ENCODE assay signal across 8 mouse cellular contexts in genomic region chr2:31846692-31847660, GRCm38 (mm10). TPM values are rescaled to one million over a fixed set of nuclear protein-coding genes. Genes with fewer than 3 reads are reported as not detected.
DNase-seq lines count a peak whose midpoint lies in the region; ATAC-seq and TF ChIP-seq lines count a peak whose summit lies in the region.

No protein-coding gene starts in this region.

- H3K9ac ChIP-seq in embryonic facial prominence, embryonic 15.5 days, result peak overlapping the region; percentile 16; the same call in 1 of the 2 replicates
- peak overlapping the region; percentile 60; the same call in 1 of the 2 replicates for H3K9ac ChIP-seq in limb, embryonic 12.5 days (replicated peaks)

- peak overlapping the region; percentile 69 for H3K4me3 ChIP-seq in layer of hippocampus, adult 2 months
- H3K4me3 ChIP-seq in embryonic facial prominence, embryonic 15.5 days (replicated peaks), result peak overlapping the region; percentile 56
- H3K4me3 ChIP-seq in limb, embryonic 12.5 days (replicated peaks), result peak overlapping the region; percentile 58
- peak overlapping the region; percentile 54; the same call in 1 of the 2 replicates for H3K4me3 ChIP-seq in small intestine, adult 2 months (ENCODE audit: low read depth, low read length)

- H3K4me1 ChIP-seq in embryonic facial prominence, embryonic 15.5 days, result peaks cover 22% of the 10 kb centered on the region
- peaks cover 29% of the 10 kb centered on the region for H3K4me1 ChIP-seq in limb, embryonic 12.5 days (replicated peaks)
- peaks cover 4% of the 10 kb centered on the region for H3K4me1 ChIP-seq in small intestine, adult 2 months (ENCODE audit: control insufficient read depth, insufficient read depth, insufficient read length, low read length)

- DNase-seq in layer of hippocampus, adult 2 months (ENCODE audit: low spot score in 2 of 2), result no peak
- no peak for DNase-seq in layer of hippocampus, adult 18-20 months (ENCODE audit: low spot score in 2 of 2)
- no peak for DNase-seq in urinary bladder, postnatal 14 days (ENCODE audit: low spot score)
- no peak for DNase-seq in kidney, adult 8-10 months
- no peak for DNase-seq in ovary, postnatal 10 days (ENCODE audit: low spot score)

- H3K9me3 ChIP-seq in embryonic facial prominence, embryonic 15.5 days (replicated peaks), result no peaks in the 10 kb centered on the region
- no peaks in the 10 kb centered on the region for H3K9me3 ChIP-seq in limb, embryonic 12.5 days

- TF ChIP-seq POLR2A in small intestine, adult 2 months (IDR thresholded peaks at IDR 0.05; ENCODE audit: low read depth, low read length), result no peak

- no peak for TF ChIP-seq CTCF in layer of hippocampus, adult 2 months (conservative IDR thresholded peaks at IDR 0.05)
- no peak for TF ChIP-seq CTCF in small intestine, adult 2 months (IDR thresholded peaks at IDR 0.05; ENCODE audit: extremely low read depth, insufficient read length, insufficient replicate concordance, low read depth, low read length)

- H3K36me3 ChIP-seq in embryonic facial prominence, embryonic 15.5 days, result no peaks in the 10 kb centered on the region
- no peaks in the 10 kb centered on the region for H3K36me3 ChIP-seq in limb, embryonic 12.5 days
- no peaks in the 10 kb centered on the region for H3K36me3 ChIP-seq in small intestine, adult 2 months (ENCODE audit: control insufficient read depth, insufficient read depth, low read length)

- whole genome bisulfite sequencing in embryonic facial prominence, embryonic 15.5 days, result 4% methylated on average over 35 of the region's 35 CpGs
- WGBS in limb, embryonic 12.5 days, result 3% methylated on average over 35 of the region's 35 CpGs
- 10% methylated on average over 35 of the region's 35 CpGs for WGBS in small intestine, adult 2 months

- peak overlapping the region; percentile 98 for H3K4me2 ChIP-seq in embryonic facial prominence, embryonic 15.5 days (replicated peaks)
- H3K4me2 ChIP-seq in limb, embryonic 12.5 days, result peak overlapping the region; percentile 98

- peaks cover 51% of the 10 kb centered on the region for H3K27me3 ChIP-seq in embryonic facial prominence, embryonic 15.5 days
- H3K27me3 ChIP-seq in limb, embryonic 12.5 days, result peaks cover 61% of the 10 kb centered on the region
- peaks cover 45% of the 10 kb centered on the region for H3K27me3 ChIP-seq in small intestine, adult 2 months (ENCODE audit: control insufficient read depth, insufficient read depth, low read length)

- no peak for ATAC-seq in embryonic facial prominence, embryonic 15.5 days (ENCODE audit: insufficient number of reproducible peaks, low FRiP score, low TSS enrichment, low read depth)
- ATAC-seq in limb, embryonic 12.5 days (ENCODE audit: insufficient number of reproducible peaks, insufficient read depth, low FRiP score, low TSS enrichment, low read depth), result no peak

- peak overlapping the region; percentile 82; the same call in 1 of the 2 replicates for H3K27ac ChIP-seq in layer of hippocampus, adult 2 months
- no peak overlapping the region for H3K27ac ChIP-seq in embryonic facial prominence, embryonic 15.5 days (replicated peaks)
- no peak overlapping the region for H3K27ac ChIP-seq in limb, embryonic 12.5 days
- H3K27ac ChIP-seq in small intestine, adult 2 months (ENCODE audit: insufficient read depth, low read depth, low read length), result no peak overlapping the region

RNA-seq across cellular contexts. Expression of gene Fibcd1, which starts 1.2 kb away (rescaled TPM):
- 100 to 1,000 TPM; 108 to 110 TPM for total RNA-seq in layer of hippocampus, adult 2 months (2021)
- 100 to 1,000 TPM; 121 to 127 TPM for total RNA-seq in layer of hippocampus, adult 18-20 months (2021)
- polyA plus RNA-seq in embryonic facial prominence, embryonic 15.5 days (2015; fragmentation: Nextera tagmentation; extraction: Ambion mirVana), result 0.22 and 0.29 TPM in 2 replicates
- polyA plus RNA-seq in limb, embryonic 12.5 days (2016; fragmentation: Nextera tagmentation; extraction: Ambion mirVana), result 0.06 and 0.13 TPM in 2 replicates
- 0.30 and 0.91 TPM in 2 replicates for polyA plus RNA-seq in small intestine, adult 2 months (2012; rRNA removed)

RNA-seq across cellular contexts. Expression of gene Qrfp, which starts 36.6 kb away (rescaled TPM):
- total RNA-seq in layer of hippocampus, adult 2 months (2021), result not detected
- not detected for total RNA-seq in layer of hippocampus, adult 18-20 months (2021)
- polyA plus RNA-seq in embryonic facial prominence, embryonic 15.5 days (2015; fragmentation: Nextera tagmentation; extraction: Ambion mirVana), result 0.07 TPM in 1 of 2 replicates, not detected in the other
- polyA plus RNA-seq in limb, embryonic 12.5 days (2016; fragmentation: Nextera tagmentation; extraction: Ambion mirVana), result 0.20 and 0.34 TPM in 2 replicates
- 0.06 and 0.11 TPM in 2 replicates for polyA plus RNA-seq in small intestine, adult 2 months (2012; rRNA removed)

RNA-seq across cellular contexts. Expression of gene Lamc3, which starts 40.1 kb away (rescaled TPM):
- 1 to 10 TPM; 6.3 to 7.8 TPM for total RNA-seq in layer of hippocampus, adult 2 months (2021)
- 1 to 10 TPM; 5.2 to 5.8 TPM for total RNA-seq in layer of hippocampus, adult 18-20 months (2021)
- 6.1 and 7.2 TPM in 2 replicates for polyA plus RNA-seq in embryonic facial prominence, embryonic 15.5 days (2015; fragmentation: Nextera tagmentation; extraction: Ambion mirVana)
- 0.21 and 0.38 TPM in 2 replicates for polyA plus RNA-seq in limb, embryonic 12.5 days (2016; fragmentation: Nextera tagmentation; extraction: Ambion mirVana)
- polyA plus RNA-seq in small intestine, adult 2 months (2012; rRNA removed), result 2.2 and 4.4 TPM in 2 replicates
